Mouse (Mus musculus) stomach, postnatal 0 days (tissue): ENCODE results near the gene Nell1.

Source experiments
- CTCF ChIP-seq: IDR thresholded peaks from 2 replicates; pipeline ENCODE4 v1.5.1; 2016; ENCODE audit warnings: antibody characterized with exemption, low read depth, mild to moderate bottlenecking, moderate library complexity
- EP300 ChIP-seq: optimal IDR thresholded peaks from 2 replicates; pipeline ENCODE3; 2016; ENCODE audit warnings: antibody characterized with exemption

GRCm38 (mm10) chr7:50429725-50430124, 455.1 kb downstream of the Nell1 start:
- no peak for TF ChIP-seq CTCF
- no peak for TF ChIP-seq EP300
